Mouse (Mus musculus) layer of hippocampus, adult 2 months (tissue): ENCODE measurements at regions not wholly inside any gene's neighbourhood (a gene's known extent, or its start where the extent isn't known, plus 50 kb on each side); places are given as distances from the start of the nearest gene placed in this dataset.

Experiments
- DNase-seq, 2 experiments: peaks; one replicate each; pipeline ENCODE4 v3.0.0; 2022; ENCODE audit warnings: low spot score in 2 of 2
- H3K27ac ChIP-seq: fragments of 200-600 bp; 2 replicates; pipeline ENCODE4 v1.8.1; 2022
- H3K4me3 ChIP-seq: fragments of 200-600 bp; 2 replicates; pipeline ENCODE4 v1.8.1; 2022; ENCODE audit warnings: mild to moderate bottlenecking
- CTCF ChIP-seq: fragments of 200-600 bp; conservative IDR thresholded peaks from 2 replicates; pipeline ENCODE4 v1.8.1; 2022; ENCODE audit warnings: antibody characterized with exemption, mild to moderate bottlenecking, moderate library complexity

- TF ChIP-seq CTCF = no peak
- Histone ChIP-seq H3K27ac (no peak overlapping the region), H3K4me3 (no peak overlapping the region)
- no peak for DNase-seq
Measured at GRCm38 (mm10) chr2:174226660-174227059, 57.5 kb upstream of the Gnas start.
